Mouse (Mus musculus) limb, embryonic 11.5 days (tissue): ENCODE results near the gene Pxn. TPM values are rescaled to one million over a fixed set of nuclear protein-coding genes. Genes with fewer than 3 reads are reported as not detected.

Source experiments
- ATAC-seq: fragments of 200-750 bp; cut with Nextera tagmentation; 2 replicates; pipeline ENCODE4 v1.8.0; 2017; ENCODE audit warnings: low read depth; ENCODE audit not compliant: insufficient number of reproducible peaks, low FRiP score, low TSS enrichment
- DNase-seq: peaks from one replicate; pipeline ENCODE4 v3.0.0-alpha.2; 2015; ENCODE audit warnings: low spot score
- H3K27ac ChIP-seq: fragments of 300-500 bp; sonication (generic); replicated peaks from 2 replicates; pipeline ENCODE4 v1.5.1; 2014; ENCODE audit warnings: low read depth, mild to moderate bottlenecking, low read length
- H3K27me3 ChIP-seq: fragments of 300-500 bp; sonication (generic); 2 replicates; pipeline ENCODE4 v1.6.1; 2014; ENCODE audit warnings: mild to moderate bottlenecking, low read length, mixed read lengths; ENCODE audit not compliant: control insufficient read depth, insufficient read depth
- H3K36me3 ChIP-seq: fragments of 300-500 bp; sonication (generic); 2 replicates; pipeline ENCODE4 v1.6.1; 2014; ENCODE audit warnings: mild to moderate bottlenecking, low read length, moderate library complexity, mixed read lengths; ENCODE audit not compliant: control insufficient read depth, insufficient read depth
- H3K4me1 ChIP-seq: fragments of 300-500 bp; sonication (generic); 2 replicates; pipeline ENCODE4 v1.6.1; 2014; ENCODE audit warnings: low read length, mixed read lengths; ENCODE audit not compliant: control insufficient read depth, insufficient read depth
- H3K4me2 ChIP-seq: fragments of 300-500 bp; sonication (generic); 2 replicates; pipeline ENCODE4 v1.6.1; 2014; ENCODE audit warnings: low read depth, mild to moderate bottlenecking, moderate library complexity; ENCODE audit not compliant: severe bottlenecking
- H3K4me3 ChIP-seq: fragments of 300-500 bp; sonication (generic); 2 replicates; pipeline ENCODE4 v1.5.1; 2014; ENCODE audit warnings: low read depth, low read length
- H3K9ac ChIP-seq: fragments of 300-500 bp; sonication (generic); 2 replicates; pipeline ENCODE4 v1.6.1; 2014; ENCODE audit warnings: mild to moderate bottlenecking, low read length
- H3K9me3 ChIP-seq: fragments of 300-500 bp; sonication (generic); 2 replicates; pipeline ENCODE4 v1.6.1; 2016; ENCODE audit warnings: low read length; ENCODE audit not compliant: control insufficient read depth
- WGBS: fragments of 180-500 bp; shearing (Covaris S2); extraction: QIAGEN DNeasy Blood & Tissue Kit; methylation state at CpG from one replicate; pipeline ENCODE4 v1.1.7; 2014; 5-methylcytosine and 5-hydroxymethylcytosine counted together
- polyA plus RNA-seq: library from polyadenylated mRNA; unstranded; fragments of >200 nt; fragmentation: Nextera tagmentation; extraction: Ambion mirVana; gene quantifications from 2 replicates; pipeline ENCODE4 v1.2.1, GENCODE M21; 2014

Pxn gene
- polyA plus RNA-seq, 1 experiment from 2014 or later = 17.7 TPM

- 39% methylated on average over 18 of the region's 18 CpGs for WGBS
- Histone ChIP-seq H3K4me3 (no peak overlapping the region), H3K27me3 (no peaks in the 10 kb centered on the region), H3K4me2 (peak overlapping the region; percentile 13; the same call in 1 of the 2 replicates), H3K4me1 (peaks cover 62% of the 10 kb centered on the region), H3K36me3 (no peaks in the 10 kb centered on the region), H3K27ac (peak overlapping the region; percentile 33; the same call in 1 of the 2 replicates), H3K9ac (peak overlapping the region; percentile 18; the same call in 1 of the 2 replicates), H3K9me3 (no peaks in the 10 kb centered on the region)
- ATAC-seq (no peak), DNase-seq (no peak)
Measured at GRCm38 (mm10) chr5:115531671-115532270, 25.3 kb downstream of the Pxn start.

DNA sequence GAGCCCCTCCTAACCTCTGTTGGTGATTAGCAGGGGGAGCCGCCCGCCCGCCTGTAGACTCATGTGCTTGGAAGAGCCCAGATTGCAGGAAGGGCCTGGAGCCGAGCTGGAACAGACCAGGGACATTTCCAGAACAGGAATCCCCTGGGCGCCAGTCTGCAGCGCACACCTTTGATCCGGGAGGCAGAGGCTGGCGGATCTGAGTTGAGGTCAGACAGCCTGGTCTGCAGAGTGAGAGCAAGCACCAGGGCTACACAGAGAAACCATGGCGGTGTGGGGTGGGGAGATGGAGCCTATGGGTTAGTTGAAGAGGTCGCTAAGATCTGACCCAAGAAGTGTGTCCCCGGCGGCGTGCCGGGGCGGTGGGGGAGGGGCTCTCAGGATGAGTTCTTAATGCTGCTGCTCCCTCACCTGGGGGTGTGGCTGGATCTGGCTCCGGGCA lies 27.8 kb downstream of the Pxn start:
- Histone ChIP-seq H3K9me3 (no peaks in the 10 kb centered on the region), H3K4me3 (no peak overlapping the region)

DNA sequence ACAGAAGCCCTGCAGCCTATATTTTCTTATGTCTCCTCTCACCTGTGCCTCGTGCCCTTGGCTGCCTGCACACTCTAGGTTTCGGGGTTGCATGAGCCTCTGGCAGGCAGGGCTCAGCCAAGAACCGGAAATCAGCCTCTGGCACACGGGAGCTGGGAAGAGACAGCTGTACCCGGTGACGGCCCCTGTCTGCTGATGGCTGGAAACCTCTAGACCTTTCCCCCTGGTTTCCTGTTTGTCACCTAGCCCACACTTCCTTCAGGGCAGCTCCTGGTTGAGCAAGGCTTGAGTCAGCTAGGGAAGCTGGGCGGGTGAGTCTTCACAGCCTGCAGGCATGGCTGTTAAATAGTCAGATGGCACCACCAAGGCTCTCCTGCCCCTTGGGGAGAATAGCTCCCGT lies 28.4 kb downstream of the Pxn start:
- DNase-seq = no peak
- no peak overlapping the region for H3K4me2 ChIP-seq
- WGBS = 20% methylated on average over 8 of the region's 8 CpGs
- no peak overlapping the region; the same call in 1 of the 2 replicates for H3K27ac ChIP-seq
- no peaks in the 10 kb centered on the region for H3K27me3 ChIP-seq
- no peak overlapping the region for H3K4me3 ChIP-seq
- H3K9me3 ChIP-seq = no peaks in the 10 kb centered on the region
- ATAC-seq = no peak
- H3K4me1 ChIP-seq = peaks cover 59% of the 10 kb centered on the region
- H3K9ac ChIP-seq = no peak overlapping the region
- no peaks in the 10 kb centered on the region for H3K36me3 ChIP-seq

More for the DNA sequence above, 27.8 kb downstream of the Pxn start:
- H3K27me3 ChIP-seq = no peaks in the 10 kb centered on the region
- peaks cover 63% of the 10 kb centered on the region for H3K4me1 ChIP-seq
- H3K36me3 ChIP-seq = no peaks in the 10 kb centered on the region
- ATAC-seq (no peak), DNase-seq (peak; percentile 49)
- H3K27ac ChIP-seq = 0 out of 2 replicates have a peak overlapping the region, but pooled peaks have one; percentile 11
- peak overlapping the region; percentile 8; the same call in 1 of the 2 replicates for H3K4me2 ChIP-seq
- 3% methylated on average over 16 of the region's 16 CpGs for WGBS
- H3K9ac ChIP-seq = no peak overlapping the region

- Histone ChIP-seq H3K36me3 (no peaks in the 10 kb centered on the region), H3K27ac (no peak overlapping the region), H3K27me3 (no peaks in the 10 kb centered on the region), H3K4me1 (peaks cover 52% of the 10 kb centered on the region), H3K9me3 (no peaks in the 10 kb centered on the region), H3K4me2 (no peak overlapping the region), H3K9ac (no peak overlapping the region), H3K4me3 (no peak overlapping the region)
- WGBS = 38% methylated on average over 7 of the region's 7 CpGs
- no peak for DNase-seq
- no peak for ATAC-seq
Measured at GRCm38 (mm10) chr5:115535635-115536034, 29.2 kb downstream of the Pxn start.

DNA sequence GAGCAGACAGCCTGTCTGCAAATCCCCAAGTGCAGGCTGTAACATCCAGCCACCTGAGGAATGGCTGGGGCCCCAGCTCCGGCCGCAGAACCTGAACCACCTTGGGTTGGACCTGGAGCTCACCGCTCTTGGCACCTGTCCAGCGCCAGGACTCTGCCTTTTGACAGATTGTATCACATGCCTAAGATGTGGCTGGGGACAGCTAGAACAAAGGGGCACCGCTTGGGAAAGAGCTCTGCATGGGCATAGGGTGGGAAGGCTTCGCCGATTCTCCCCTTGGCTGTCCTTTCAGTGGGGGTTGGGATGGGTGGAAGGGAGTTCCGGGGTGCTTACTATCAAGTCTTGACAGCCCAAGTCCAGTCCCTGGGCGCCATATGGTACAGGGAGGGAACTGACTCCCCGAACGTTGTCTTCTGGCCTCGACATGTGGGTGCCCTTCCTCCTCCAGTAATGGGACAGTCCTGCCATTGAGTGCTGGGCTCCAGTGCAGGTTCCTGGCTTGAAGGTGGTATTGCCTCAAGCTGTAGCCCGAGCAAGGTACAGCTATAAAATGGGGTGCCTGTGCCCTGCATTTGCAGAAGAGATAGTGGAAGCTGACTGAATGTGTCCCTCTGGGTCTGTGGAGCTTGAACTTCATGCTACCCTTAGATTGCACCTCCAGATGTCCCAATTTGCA lies 31.7 kb downstream of the Pxn start:
- ATAC-seq (no peak), DNase-seq (no peak)
- Histone ChIP-seq H3K36me3 (no peaks in the 10 kb centered on the region), H3K27me3 (no peaks in the 10 kb centered on the region), H3K4me1 (peaks cover 45% of the 10 kb centered on the region), H3K9me3 (no peaks in the 10 kb centered on the region), H3K4me3 (no peak overlapping the region), H3K27ac (no peak overlapping the region), H3K9ac (no peak overlapping the region), H3K4me2 (no peak overlapping the region)
- WGBS = 75% methylated on average over 13 of the region's 13 CpGs

GRCm38 (mm10) chr5:115538693-115539043 lies 32.2 kb downstream of the Pxn start:
- H3K9ac ChIP-seq = no peak overlapping the region

DNA sequence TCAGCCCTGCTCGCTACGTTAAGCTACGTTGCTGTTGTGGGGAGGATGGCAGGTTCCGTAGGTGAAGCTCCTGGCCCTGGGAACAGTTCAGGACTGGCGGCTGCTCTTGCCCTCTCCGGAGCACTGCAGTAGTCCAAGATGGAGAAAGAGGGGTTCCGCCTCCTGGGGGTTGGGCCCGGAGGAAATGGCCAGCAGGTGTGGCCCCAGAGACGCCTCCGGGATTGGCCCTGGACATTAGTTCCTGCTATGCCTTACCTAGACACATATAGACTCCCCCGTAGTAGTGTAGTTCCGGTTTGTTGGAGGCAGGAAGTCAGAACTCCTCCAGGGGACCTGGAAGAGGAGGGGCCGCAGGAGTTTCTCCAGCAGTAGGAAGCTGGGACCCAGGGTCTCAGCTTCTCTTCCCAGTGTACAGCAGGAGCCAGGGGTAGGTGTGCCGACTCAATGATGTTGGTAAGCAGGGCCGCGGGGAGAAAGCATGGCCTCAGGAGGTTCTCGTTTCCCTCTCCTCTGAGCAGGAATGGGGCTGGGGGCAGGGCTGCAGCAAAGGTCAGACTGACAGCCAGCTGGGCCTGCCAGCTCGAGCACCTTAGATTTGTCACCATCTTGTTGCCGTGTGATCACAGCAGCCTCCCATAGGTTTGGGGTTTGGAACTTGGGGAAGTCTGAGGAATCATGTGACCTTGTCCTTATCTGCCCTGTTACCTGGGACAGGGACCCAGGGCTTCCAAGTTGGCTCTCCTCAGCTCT lies 36.3 kb downstream of the Pxn start:
- ATAC-seq = no peak
- Histone ChIP-seq H3K27ac (no peak overlapping the region), H3K4me1 (peaks cover 33% of the 10 kb centered on the region), H3K27me3 (no peaks in the 10 kb centered on the region), H3K36me3 (peaks cover 8% of the 10 kb centered on the region; the same call in 1 of the 2 replicates), H3K4me3 (no peak overlapping the region), H3K9me3 (no peaks in the 10 kb centered on the region), H3K4me2 (no peak overlapping the region), H3K9ac (no peak overlapping the region)
- no peak for DNase-seq
- WGBS = 59% methylated on average over 19 of the region's 19 CpGs

More at GRCm38 (mm10) chr5:115538693-115539043, 32.2 kb downstream of the Pxn start:
- under 1% methylated on average over 12 of the region's 12 CpGs for WGBS
- Histone ChIP-seq H3K27ac (no peak overlapping the region), H3K27me3 (no peaks in the 10 kb centered on the region), H3K4me2 (no peak overlapping the region), H3K4me3 (no peak overlapping the region), H3K36me3 (no peaks in the 10 kb centered on the region), H3K4me1 (peaks cover 45% of the 10 kb centered on the region), H3K9me3 (no peaks in the 10 kb centered on the region)
- peak; percentile 65 for ATAC-seq
- peak; percentile 97 for DNase-seq

GRCm38 (mm10) chr5:115543509-115544253 lies 37.2 kb downstream of the Pxn start:
- no peaks in the 10 kb centered on the region for H3K9me3 ChIP-seq
- H3K9ac ChIP-seq = no peak overlapping the region
- H3K36me3 ChIP-seq = peaks cover 9% of the 10 kb centered on the region; the same call in 1 of the 2 replicates
- no peak overlapping the region for H3K27ac ChIP-seq
- peaks cover 26% of the 10 kb centered on the region for H3K4me1 ChIP-seq
- no peak overlapping the region for H3K4me3 ChIP-seq
- no peak overlapping the region for H3K4me2 ChIP-seq
- WGBS = 68% methylated on average over 17 of the region's 17 CpGs
- ATAC-seq (no peak), DNase-seq (no peak)
- H3K27me3 ChIP-seq = no peaks in the 10 kb centered on the region
